Mouse (Mus musculus): ENCODE measurements around the gene Luc7l3. TPM values are rescaled to one million over a fixed set of nuclear protein-coding genes. Genes with fewer than 3 reads are reported as not detected.

Gene Luc7l3
- 143 and 148 TPM in 2 replicates for polyA plus RNA-seq (2016; fragmentation: Nextera tagmentation; extraction: Ambion mirVana)

- peak within 1 kb of the TSS; percentile 84 for H3K4me2 ChIP-seq
- under 1% methylated on average over 36 of the region's 36 CpGs for WGBS
- H3K27ac ChIP-seq, result peak within 1 kb of the TSS; percentile 98
- peaks cover 35% of the 10 kb centered on the region for H3K4me1 ChIP-seq (replicated peaks)
- peak within 1 kb of the TSS; percentile 99 for H3K9ac ChIP-seq (replicated peaks)
- no peaks in the 10 kb centered on the region for H3K27me3 ChIP-seq
- H3K4me3 ChIP-seq (replicated peaks), result peak within 1 kb of the TSS; percentile 98
- H3K9me3 ChIP-seq, result no peaks in the 10 kb centered on the region
- peaks cover 15% of the 10 kb centered on the region for H3K36me3 ChIP-seq
- ATAC-seq (ENCODE audit: insufficient number of reproducible peaks, insufficient read depth, low FRiP score, low TSS enrichment, low read depth), result peak; percentile 91
These were observed at the start of gene Luc7l3 for GRCm38 (mm10) chr11:94321931-94322400. TSS of gene Luc7l3 (minus strand) at chr11:94321988.

GRCm38 (mm10) chr11:94370809-94371208 is 49.0 kb upstream of the Luc7l3 start:
- WGBS, result 24% methylated on average over 5 of the region's 5 CpGs
- Histone ChIP-seq H3K4me3 (replicated peaks) (no peak overlapping the region), H3K9ac (replicated peaks) (no peak overlapping the region), H3K27ac (no peak overlapping the region), H3K4me1 (replicated peaks) (no peaks in the 10 kb centered on the region), H3K27me3 (peaks cover 10% of the 10 kb centered on the region), H3K36me3 (no peaks in the 10 kb centered on the region), H3K9me3 (peaks cover 4% of the 10 kb centered on the region; the same call in 1 of the 2 replicates), H3K4me2 (no peak overlapping the region)
- ATAC-seq (ENCODE audit: insufficient number of reproducible peaks, insufficient read depth, low FRiP score, low TSS enrichment, low read depth), result no peak

- ATAC-seq (ENCODE audit: insufficient number of reproducible peaks, insufficient read depth, low FRiP score, low TSS enrichment, low read depth), result no peak
- peaks cover 4% of the 10 kb centered on the region; the same call in 1 of the 2 replicates for H3K9me3 ChIP-seq
- no peak overlapping the region for H3K4me3 ChIP-seq (replicated peaks)
- 78% methylated on average over 6 of the region's 6 CpGs for WGBS
- no peak overlapping the region for H3K4me2 ChIP-seq
- no peak overlapping the region for H3K27ac ChIP-seq
- H3K36me3 ChIP-seq, result no peaks in the 10 kb centered on the region
- H3K4me1 ChIP-seq (replicated peaks), result no peaks in the 10 kb centered on the region
- H3K9ac ChIP-seq (replicated peaks), result no peak overlapping the region
- peaks cover 10% of the 10 kb centered on the region for H3K27me3 ChIP-seq
These were observed 48.2 kb upstream of the Luc7l3 start for GRCm38 (mm10) chr11:94369981-94370380.

- Histone ChIP-seq H3K36me3 (no peaks in the 10 kb centered on the region), H3K9me3 (peaks cover 4% of the 10 kb centered on the region; the same call in 1 of the 2 replicates), H3K27me3 (peaks cover 2% of the 10 kb centered on the region; the same call in 1 of the 2 replicates), H3K27ac (no peak overlapping the region), H3K4me3 (replicated peaks) (no peak overlapping the region), H3K9ac (replicated peaks) (no peak overlapping the region), H3K4me2 (no peak overlapping the region), H3K4me1 (replicated peaks) (no peaks in the 10 kb centered on the region)
- WGBS, result 74% methylated on average over 3 of the region's 3 CpGs
- ATAC-seq (ENCODE audit: insufficient number of reproducible peaks, insufficient read depth, low FRiP score, low TSS enrichment, low read depth), result no peak
These were observed 43.6 kb upstream of the Luc7l3 start for GRCm38 (mm10) chr11:94365340-94365739.

- H3K27me3 ChIP-seq, result no peaks in the 10 kb centered on the region
- no peak overlapping the region for H3K9ac ChIP-seq (replicated peaks)
- H3K27ac ChIP-seq, result no peak overlapping the region
- peaks cover 4% of the 10 kb centered on the region; the same call in 1 of the 2 replicates for H3K9me3 ChIP-seq
- no peak overlapping the region for H3K4me3 ChIP-seq (replicated peaks)
- H3K36me3 ChIP-seq, result no peaks in the 10 kb centered on the region
- ATAC-seq (ENCODE audit: insufficient number of reproducible peaks, insufficient read depth, low FRiP score, low TSS enrichment, low read depth), result no peak
- H3K4me2 ChIP-seq, result no peak overlapping the region
- 78% methylated on average over 7 of the region's 7 CpGs for WGBS
- no peaks in the 10 kb centered on the region for H3K4me1 ChIP-seq (replicated peaks)
These were observed 41.9 kb upstream of the Luc7l3 start for GRCm38 (mm10) chr11:94363690-94364089.

DNA sequence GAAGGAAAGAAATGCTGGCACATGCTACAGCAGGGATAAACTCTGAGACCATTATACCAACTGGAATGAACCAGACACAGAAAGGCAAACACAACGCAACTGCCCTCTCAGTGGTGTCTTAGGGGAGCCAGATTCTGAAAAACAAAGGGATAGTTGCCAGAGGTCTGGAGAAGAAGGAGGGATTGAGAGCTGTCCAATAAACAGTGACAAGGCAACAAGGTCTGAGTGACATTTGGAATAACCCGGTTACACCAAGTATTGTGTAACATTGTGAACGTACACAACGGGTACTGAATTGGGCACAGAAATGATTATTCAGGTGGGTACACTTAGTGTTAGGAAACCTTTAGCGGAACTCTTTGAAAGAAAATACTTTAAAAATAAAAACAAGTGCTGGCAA is 40.3 kb upstream of the Luc7l3 start:
- 93% methylated on average over 5 of the region's 5 CpGs for WGBS
- ATAC-seq (ENCODE audit: insufficient number of reproducible peaks, insufficient read depth, low FRiP score, low TSS enrichment, low read depth), result no peak
- H3K27ac ChIP-seq, result no peak overlapping the region

DNA sequence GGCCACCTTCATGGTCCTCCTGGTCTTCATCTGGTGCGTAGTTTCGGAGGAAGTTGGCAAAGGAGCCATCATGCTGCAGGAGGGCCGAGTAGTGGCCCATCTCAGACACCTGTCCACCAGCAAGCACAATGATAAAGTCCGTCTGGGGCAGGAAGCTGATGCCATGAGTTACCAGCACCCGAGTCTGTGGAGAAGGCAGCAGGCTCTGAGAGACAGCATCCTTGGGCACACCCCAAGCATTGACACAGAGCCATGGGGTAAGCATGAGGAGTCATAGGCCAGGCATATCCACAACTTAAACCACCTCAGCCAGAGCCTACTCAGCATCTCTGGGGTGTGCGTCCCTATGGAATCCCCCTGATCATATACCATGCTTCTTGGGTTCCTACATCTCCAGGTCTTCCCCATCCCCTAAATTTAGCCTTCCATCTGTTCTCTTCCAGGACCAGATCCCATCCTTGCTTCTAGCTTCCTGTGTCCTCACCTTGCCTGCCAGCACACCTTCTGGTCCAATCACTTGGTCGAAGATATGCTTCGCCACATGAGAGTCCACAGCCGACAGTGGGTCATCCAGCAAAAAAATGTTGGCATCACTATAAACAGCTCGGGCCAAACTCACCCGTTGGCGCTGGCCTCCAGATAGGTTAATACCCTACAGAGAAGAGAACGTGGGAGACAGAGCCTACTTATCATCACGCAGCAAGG is 39.5 kb upstream of the Luc7l3 start:
- H3K4me1 ChIP-seq (replicated peaks), result no peaks in the 10 kb centered on the region
- WGBS, result 92% methylated on average over 14 of the region's 14 CpGs
- H3K4me2 ChIP-seq, result no peak overlapping the region
- no peaks in the 10 kb centered on the region for H3K36me3 ChIP-seq
- no peak overlapping the region for H3K4me3 ChIP-seq (replicated peaks)
- no peaks in the 10 kb centered on the region for H3K27me3 ChIP-seq
- peaks cover 4% of the 10 kb centered on the region; the same call in 1 of the 2 replicates for H3K9me3 ChIP-seq
- H3K27ac ChIP-seq, result no peak overlapping the region
- ATAC-seq (ENCODE audit: insufficient number of reproducible peaks, insufficient read depth, low FRiP score, low TSS enrichment, low read depth), result no peak
- H3K9ac ChIP-seq (replicated peaks), result no peak overlapping the region

More for the DNA sequence above, 40.3 kb upstream of the Luc7l3 start:
- Histone ChIP-seq H3K9ac (replicated peaks) (no peak overlapping the region), H3K9me3 (peaks cover 4% of the 10 kb centered on the region; the same call in 1 of the 2 replicates), H3K4me1 (replicated peaks) (no peaks in the 10 kb centered on the region), H3K4me2 (no peak overlapping the region), H3K4me3 (replicated peaks) (no peak overlapping the region), H3K36me3 (no peaks in the 10 kb centered on the region), H3K27me3 (no peaks in the 10 kb centered on the region)

DNA sequence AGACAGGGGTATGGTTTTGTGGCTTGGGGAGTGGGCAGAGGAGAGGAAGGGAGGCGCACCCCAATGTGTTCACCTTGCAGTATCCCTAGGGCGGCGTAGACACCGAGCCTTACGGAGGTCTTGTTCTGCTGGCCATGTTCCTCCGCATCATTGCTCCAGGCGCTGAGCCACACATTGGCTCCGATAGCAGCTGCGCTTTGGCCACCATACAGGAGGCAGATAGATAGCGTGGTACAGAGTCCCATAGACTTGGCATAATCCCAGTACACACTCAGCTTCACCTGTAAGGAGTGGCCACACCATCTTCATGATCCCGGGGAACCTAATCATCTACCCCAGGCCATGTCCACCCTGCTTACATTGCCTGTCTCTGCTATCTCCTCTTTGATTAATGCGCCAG is 37.4 kb upstream of the Luc7l3 start:
- no peak for ATAC-seq (ENCODE audit: insufficient number of reproducible peaks, insufficient read depth, low FRiP score, low TSS enrichment, low read depth)
- H3K4me2 ChIP-seq, result no peak overlapping the region
- 90% methylated on average over 12 of the region's 12 CpGs for WGBS

DNA sequence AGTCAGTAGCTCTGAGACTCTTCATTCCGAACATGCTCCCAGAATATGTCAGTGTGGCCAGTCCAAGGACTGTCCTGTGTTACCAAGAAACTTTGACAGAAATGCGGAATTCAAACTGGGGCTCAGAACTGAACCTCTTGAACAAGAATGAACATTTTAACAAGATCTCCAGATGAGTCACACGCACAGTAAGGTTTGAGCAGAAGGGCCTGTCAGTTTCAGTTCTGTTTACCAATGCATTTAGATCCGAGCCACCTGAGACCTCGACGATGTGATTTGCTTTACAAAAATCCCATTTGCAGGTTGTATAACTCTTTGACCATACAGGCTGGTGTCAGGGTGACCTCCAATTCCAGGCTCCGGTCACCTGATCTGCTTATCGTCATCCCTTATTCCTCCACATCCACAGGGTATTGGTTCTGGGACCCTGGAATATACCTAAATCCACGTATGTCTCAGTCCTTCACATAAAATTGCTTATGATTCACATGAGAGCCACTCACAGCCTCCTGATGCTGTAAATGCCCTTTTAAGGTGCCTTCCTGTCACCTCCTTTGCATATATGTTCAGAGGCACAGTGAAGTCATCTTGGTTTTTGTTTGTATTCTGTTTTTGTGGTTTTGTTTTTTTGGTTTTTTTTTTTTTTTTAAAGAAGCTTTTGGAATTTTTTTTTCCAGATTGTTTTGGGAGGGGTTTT is 33.9 kb upstream of the Luc7l3 start:
- H3K4me2 ChIP-seq, result no peak overlapping the region
- H3K36me3 ChIP-seq, result no peaks in the 10 kb centered on the region
- H3K4me3 ChIP-seq (replicated peaks), result no peak overlapping the region
- H3K27ac ChIP-seq, result no peak overlapping the region
- H3K27me3 ChIP-seq, result peaks cover 14% of the 10 kb centered on the region
- 84% methylated on average over 9 of the region's 9 CpGs for WGBS
- no peaks in the 10 kb centered on the region for H3K9me3 ChIP-seq
- no peak for ATAC-seq (ENCODE audit: insufficient number of reproducible peaks, insufficient read depth, low FRiP score, low TSS enrichment, low read depth)
- no peaks in the 10 kb centered on the region for H3K4me1 ChIP-seq (replicated peaks)
- no peak overlapping the region for H3K9ac ChIP-seq (replicated peaks)

More for the DNA sequence above, 37.4 kb upstream of the Luc7l3 start:
- H3K4me1 ChIP-seq (replicated peaks), result no peaks in the 10 kb centered on the region
- no peak overlapping the region for H3K4me3 ChIP-seq (replicated peaks)
- H3K9ac ChIP-seq (replicated peaks), result no peak overlapping the region
- H3K27me3 ChIP-seq, result no peaks in the 10 kb centered on the region
- H3K36me3 ChIP-seq, result no peaks in the 10 kb centered on the region
- H3K27ac ChIP-seq, result no peak overlapping the region
- no peaks in the 10 kb centered on the region for H3K9me3 ChIP-seq

DNA sequence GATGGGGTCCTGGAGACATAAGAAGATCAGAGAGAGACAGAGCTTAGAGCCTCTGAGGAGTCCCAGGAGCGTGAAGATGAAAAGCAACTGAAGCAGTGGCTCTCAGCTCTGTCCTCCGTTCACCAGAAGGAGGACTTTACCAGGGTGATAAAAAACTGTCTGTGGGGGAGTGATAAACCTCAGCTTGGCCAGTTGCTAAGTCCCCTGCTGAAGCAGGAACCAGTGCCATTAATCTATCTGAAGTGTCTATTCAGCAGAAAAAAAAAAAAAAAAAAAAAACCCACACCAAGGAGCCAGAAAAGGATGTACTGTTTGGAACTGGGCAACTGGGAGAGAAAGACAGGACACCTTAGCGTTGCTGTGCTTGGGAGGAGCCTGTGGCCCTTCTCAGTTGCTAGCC is 29.3 kb upstream of the Luc7l3 start:
- Histone ChIP-seq H3K4me3 (replicated peaks) (no peak overlapping the region), H3K36me3 (no peaks in the 10 kb centered on the region), H3K4me2 (no peak overlapping the region), H3K27me3 (peaks cover 15% of the 10 kb centered on the region), H3K4me1 (replicated peaks) (peaks cover 10% of the 10 kb centered on the region; the same call in 1 of the 2 replicates), H3K9ac (replicated peaks) (no peak overlapping the region), H3K9me3 (no peaks in the 10 kb centered on the region), H3K27ac (no peak overlapping the region)
- ATAC-seq (ENCODE audit: insufficient number of reproducible peaks, insufficient read depth, low FRiP score, low TSS enrichment, low read depth), result no peak
- 21% methylated on average over 3 of the region's 3 CpGs for WGBS

DNA sequence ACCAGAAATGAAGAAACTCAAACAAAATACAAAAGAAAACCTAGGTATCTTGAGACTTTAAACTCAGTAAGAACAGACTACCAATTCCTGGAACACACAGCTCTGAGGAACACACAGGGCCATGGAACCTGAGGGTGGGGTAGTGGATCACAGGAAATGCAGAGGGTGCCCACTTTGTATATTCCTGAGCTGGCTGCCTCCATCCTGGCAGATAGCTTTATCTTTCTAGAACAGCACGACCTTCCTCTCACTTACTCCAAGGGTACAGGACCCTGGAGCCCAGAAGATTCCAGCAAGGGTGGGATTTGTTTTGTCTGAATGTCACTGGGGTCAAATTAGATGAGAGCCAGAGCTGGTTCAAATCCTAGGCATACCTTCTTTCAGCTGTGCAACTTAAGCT is 28.5 kb upstream of the Luc7l3 start:
- Histone ChIP-seq H3K27me3 (peaks cover 15% of the 10 kb centered on the region), H3K4me1 (replicated peaks) (peaks cover 11% of the 10 kb centered on the region; the same call in 1 of the 2 replicates), H3K4me2 (no peak overlapping the region), H3K9ac (replicated peaks) (no peak overlapping the region), H3K9me3 (no peaks in the 10 kb centered on the region), H3K27ac (no peak overlapping the region), H3K36me3 (no peaks in the 10 kb centered on the region), H3K4me3 (replicated peaks) (no peak overlapping the region)
- ATAC-seq (ENCODE audit: insufficient number of reproducible peaks, insufficient read depth, low FRiP score, low TSS enrichment, low read depth), result no peak
- WGBS, result 66% methylated on average over 1 of the region's 1 CpGs

All from limb, embryonic 12.5 days (tissue).